Mouse (Mus musculus): Measurements from ENCODE around the gene Rock2. TPM values are rescaled to one million over a fixed set of nuclear protein-coding genes. Genes with fewer than 3 reads are reported as not detected.

Rock2 gene
- polyA plus RNA-seq, 1 experiment = 24.1 TPM

DNA sequence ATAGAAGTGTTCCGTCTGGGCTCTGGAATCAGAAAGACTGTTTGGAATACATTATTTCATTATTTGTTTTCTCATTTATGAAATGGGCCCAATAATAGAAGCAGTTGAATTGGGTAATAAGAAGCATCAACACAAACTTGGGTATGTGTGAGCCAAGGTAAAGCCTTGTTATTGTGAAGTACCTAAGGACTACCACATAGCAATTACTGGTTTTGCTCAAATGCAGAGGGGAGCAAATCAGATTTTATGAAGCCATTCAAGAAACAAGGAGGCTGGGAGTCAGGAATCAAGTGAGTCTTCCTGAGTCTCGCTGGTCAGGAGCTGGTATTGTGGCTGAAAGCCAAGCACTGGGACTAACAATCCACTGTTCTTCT, 38.4 kb upstream of the Rock2 start:
- 74% methylated on average over 2 of the region's 2 CpGs for WGBS
- Histone ChIP-seq H3K4me1 (ENCODE audit: control insufficient read depth, insufficient read depth, low read length) (no peaks in the 10 kb centered on the region), H3K27ac (ENCODE audit: control insufficient read depth, insufficient read depth, low read depth, low read length, poor library complexity) (no peak overlapping the region), H3K4me3 (replicated peaks; ENCODE audit: control insufficient read depth, low read depth, low read length) (no peak overlapping the region)
- no peak for TF ChIP-seq CTCF (IDR thresholded peaks at IDR 0.05; ENCODE audit: control insufficient read depth, insufficient read depth, low read length)
- no peak for TF ChIP-seq POLR2A (IDR thresholded peaks at IDR 0.05; ENCODE audit: borderline replicate concordance, control insufficient read depth, low read depth, low read length)

DNA sequence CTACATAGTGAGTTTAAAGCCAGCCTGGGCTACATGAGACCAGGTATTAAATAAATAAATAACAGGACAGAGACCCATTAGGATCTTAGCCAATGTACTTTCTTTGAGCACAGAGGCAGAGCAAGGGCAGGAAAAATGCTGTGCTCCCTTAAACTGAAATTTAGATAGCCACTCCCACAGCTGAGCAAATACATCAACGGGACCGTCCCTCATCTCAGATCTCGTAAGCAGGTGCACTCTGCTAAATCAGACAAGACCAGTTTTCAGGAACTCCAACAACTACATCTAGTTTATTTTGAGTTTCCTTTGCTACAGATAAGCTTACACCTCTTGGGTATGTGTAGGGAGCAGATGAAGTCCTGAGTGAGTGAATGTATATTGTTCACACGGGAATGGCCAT, 36.6 kb upstream of the Rock2 start:
- Histone ChIP-seq H3K27ac (ENCODE audit: control insufficient read depth, insufficient read depth, low read depth, low read length, poor library complexity) (no peak overlapping the region), H3K4me1 (ENCODE audit: control insufficient read depth, insufficient read depth, low read length) (no peaks in the 10 kb centered on the region), H3K4me3 (replicated peaks; ENCODE audit: control insufficient read depth, low read depth, low read length) (no peak overlapping the region)
- WGBS = 57% methylated on average over 4 of the region's 4 CpGs
- TF ChIP-seq CTCF (IDR thresholded peaks at IDR 0.05; ENCODE audit: control insufficient read depth, insufficient read depth, low read length) (no peak), POLR2A (IDR thresholded peaks at IDR 0.05; ENCODE audit: borderline replicate concordance, control insufficient read depth, low read depth, low read length) (no peak)

DNA sequence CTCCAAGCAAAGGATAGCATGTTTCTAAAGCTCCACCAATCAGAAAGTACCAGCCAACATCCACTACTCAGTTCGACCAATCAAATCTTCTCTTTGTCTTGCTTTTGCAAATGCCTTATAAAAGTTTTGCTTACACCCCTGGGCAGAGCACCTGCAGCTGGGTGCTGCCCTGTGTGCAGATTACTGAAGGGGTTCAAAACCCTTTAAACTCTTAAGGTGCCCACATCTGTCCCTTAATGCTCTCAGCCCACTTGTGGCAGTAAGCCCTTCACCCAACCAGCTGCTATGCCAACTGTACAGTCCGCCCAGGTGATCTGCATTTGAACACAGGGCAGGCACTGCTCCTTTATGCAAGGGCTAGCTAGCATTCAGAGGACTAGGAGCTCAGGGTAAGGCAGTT, 34.9 kb upstream of the Rock2 start:
- TF ChIP-seq CTCF (IDR thresholded peaks at IDR 0.05; ENCODE audit: control insufficient read depth, insufficient read depth, low read length) = no peak
- no peak for TF ChIP-seq POLR2A (IDR thresholded peaks at IDR 0.05; ENCODE audit: borderline replicate concordance, control insufficient read depth, low read depth, low read length)
- Histone ChIP-seq H3K27ac (ENCODE audit: control insufficient read depth, insufficient read depth, low read depth, low read length, poor library complexity) (no peak overlapping the region), H3K4me3 (replicated peaks; ENCODE audit: control insufficient read depth, low read depth, low read length) (no peak overlapping the region), H3K4me1 (ENCODE audit: control insufficient read depth, insufficient read depth, low read length) (no peaks in the 10 kb centered on the region)
- WGBS = 81% methylated on average over 2 of the region's 2 CpGs

DNA sequence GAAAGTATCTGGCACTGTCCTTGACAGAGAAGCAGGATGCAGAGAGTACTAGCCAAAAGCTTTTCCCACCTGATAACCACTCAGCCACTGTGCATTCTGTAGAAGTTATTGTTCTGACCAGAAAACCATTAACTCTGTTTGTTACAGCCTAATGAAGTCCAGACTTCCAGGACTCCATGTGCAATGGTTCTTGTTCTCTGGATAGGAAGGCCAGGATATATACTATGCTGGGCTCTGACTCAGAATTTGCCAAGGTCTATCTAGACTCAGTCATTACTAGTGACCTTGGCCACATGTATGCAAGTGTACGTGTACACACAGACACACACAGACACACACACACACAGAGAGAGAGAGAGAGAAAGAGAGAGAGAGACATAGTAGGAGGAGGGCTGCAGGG, 34.2 kb upstream of the Rock2 start:
- Histone ChIP-seq H3K4me3 (replicated peaks; ENCODE audit: control insufficient read depth, low read depth, low read length) (no peak overlapping the region), H3K27ac (ENCODE audit: control insufficient read depth, insufficient read depth, low read depth, low read length, poor library complexity) (no peak overlapping the region), H3K4me1 (ENCODE audit: control insufficient read depth, insufficient read depth, low read length) (no peaks in the 10 kb centered on the region)
- TF ChIP-seq CTCF (IDR thresholded peaks at IDR 0.05; ENCODE audit: control insufficient read depth, insufficient read depth, low read length) (no peak), POLR2A (IDR thresholded peaks at IDR 0.05; ENCODE audit: borderline replicate concordance, control insufficient read depth, low read depth, low read length) (no peak)
- 72% methylated on average over 1 of the region's 1 CpGs for WGBS

DNA sequence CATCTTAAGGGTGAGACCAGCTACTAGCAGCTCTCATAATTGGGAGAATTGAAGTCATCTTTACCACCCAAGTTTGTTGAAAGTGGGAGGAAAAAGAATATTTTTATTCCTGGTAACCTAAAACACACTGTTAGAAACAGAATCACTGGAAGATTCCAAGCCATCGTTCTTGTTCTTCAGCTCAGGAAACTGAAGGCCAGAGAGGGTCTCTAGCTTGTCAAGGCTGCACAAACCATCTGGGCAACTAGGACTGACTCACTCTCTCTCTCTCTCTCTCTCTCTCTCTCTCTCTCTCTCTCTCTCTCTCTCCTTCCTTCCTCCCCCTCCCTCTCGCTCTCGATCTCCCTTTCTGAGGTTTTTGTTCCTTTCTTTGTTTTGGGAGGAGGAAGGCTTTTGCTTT, 33.7 kb upstream of the Rock2 start:
- H3K27ac ChIP-seq (ENCODE audit: control insufficient read depth, insufficient read depth, low read depth, low read length, poor library complexity) = no peak overlapping the region
- no peaks in the 10 kb centered on the region for H3K4me1 ChIP-seq (ENCODE audit: control insufficient read depth, insufficient read depth, low read length)
- no peak for TF ChIP-seq POLR2A (IDR thresholded peaks at IDR 0.05; ENCODE audit: borderline replicate concordance, control insufficient read depth, low read depth, low read length)
- no peak for TF ChIP-seq CTCF (IDR thresholded peaks at IDR 0.05; ENCODE audit: control insufficient read depth, insufficient read depth, low read length)
- H3K4me3 ChIP-seq (replicated peaks; ENCODE audit: control insufficient read depth, low read depth, low read length) = no peak overlapping the region
- 20% methylated on average over 3 of the region's 3 CpGs for WGBS

DNA sequence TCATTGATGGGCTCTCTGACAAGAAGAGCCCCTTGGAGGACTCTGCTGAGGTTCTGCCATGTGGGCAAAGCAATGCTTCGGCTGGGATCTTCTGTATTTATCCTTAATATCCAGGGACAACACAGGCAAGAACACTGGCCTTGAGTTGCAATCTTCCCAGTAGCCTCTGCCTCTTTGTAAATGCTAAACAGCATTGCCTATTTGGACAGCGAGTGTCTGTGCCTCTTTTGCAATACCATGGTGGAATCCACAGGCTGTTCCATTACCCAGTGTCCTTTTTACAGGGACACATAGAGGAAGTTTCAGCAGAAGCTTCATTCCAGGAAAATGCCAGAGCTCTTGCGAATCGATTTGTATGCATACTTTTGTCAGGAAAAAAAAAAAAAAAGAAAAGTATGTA, 30.2 kb upstream of the Rock2 start:
- no peak overlapping the region for H3K27ac ChIP-seq (ENCODE audit: control insufficient read depth, insufficient read depth, low read depth, low read length, poor library complexity)
- TF ChIP-seq CTCF (IDR thresholded peaks at IDR 0.05; ENCODE audit: control insufficient read depth, insufficient read depth, low read length) = no peak
- TF ChIP-seq POLR2A (IDR thresholded peaks at IDR 0.05; ENCODE audit: borderline replicate concordance, control insufficient read depth, low read depth, low read length) = no peak
- peaks cover 2% of the 10 kb centered on the region; the same call in 1 of the 2 replicates for H3K4me1 ChIP-seq (ENCODE audit: control insufficient read depth, insufficient read depth, low read length)
- WGBS = 76% methylated on average over 4 of the region's 4 CpGs
- no peak overlapping the region for H3K4me3 ChIP-seq (replicated peaks; ENCODE audit: control insufficient read depth, low read depth, low read length)

DNA sequence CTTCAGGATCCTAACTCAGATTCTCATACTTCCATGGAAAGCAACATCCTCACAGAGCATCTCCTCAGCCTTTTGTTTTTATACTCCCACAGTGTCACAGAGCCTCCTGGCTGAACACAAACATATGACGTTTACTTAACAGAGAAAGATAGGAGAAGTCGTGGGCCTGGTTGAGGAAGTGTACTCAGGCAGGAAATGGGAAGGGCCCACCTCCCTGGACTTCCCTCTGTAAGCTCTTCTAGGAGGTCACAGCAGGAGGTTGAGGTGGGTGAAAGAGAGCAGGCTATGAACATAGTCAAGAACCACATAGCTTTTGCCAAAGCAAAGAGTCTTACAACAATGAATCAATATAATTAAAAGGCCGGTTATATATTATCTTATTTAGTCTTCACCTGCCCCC, 28.8 kb upstream of the Rock2 start:
- Histone ChIP-seq H3K4me3 (replicated peaks; ENCODE audit: control insufficient read depth, low read depth, low read length) (no peak overlapping the region), H3K27ac (ENCODE audit: control insufficient read depth, insufficient read depth, low read depth, low read length, poor library complexity) (no peak overlapping the region), H3K4me1 (ENCODE audit: control insufficient read depth, insufficient read depth, low read length) (peaks cover 4% of the 10 kb centered on the region; the same call in 1 of the 2 replicates)
- no peak for TF ChIP-seq POLR2A (IDR thresholded peaks at IDR 0.05; ENCODE audit: borderline replicate concordance, control insufficient read depth, low read depth, low read length)
- TF ChIP-seq CTCF (IDR thresholded peaks at IDR 0.05; ENCODE audit: control insufficient read depth, insufficient read depth, low read length) = no peak
- WGBS = 12% methylated on average over 3 of the region's 3 CpGs

DNA sequence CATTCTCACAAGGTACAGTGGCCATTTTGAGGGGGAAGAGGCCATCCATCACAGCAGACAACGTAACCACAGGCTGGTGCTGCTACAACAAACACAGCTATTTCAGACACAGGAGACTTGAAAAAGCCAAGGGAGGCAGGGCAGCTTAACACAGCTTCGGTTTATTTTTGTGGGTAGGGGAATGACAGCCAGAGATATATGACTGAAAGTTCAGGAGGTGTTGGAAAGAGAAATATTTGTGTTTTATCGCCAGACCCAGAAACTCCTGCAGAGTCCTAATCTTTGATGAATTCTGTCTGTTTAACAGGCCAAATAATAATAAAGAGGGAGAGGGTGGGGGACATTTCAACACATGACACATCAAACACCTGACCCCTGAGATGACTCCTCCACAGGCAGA, 28.2 kb upstream of the Rock2 start:
- TF ChIP-seq POLR2A (IDR thresholded peaks at IDR 0.05; ENCODE audit: borderline replicate concordance, control insufficient read depth, low read depth, low read length) (no peak), CTCF (IDR thresholded peaks at IDR 0.05; ENCODE audit: control insufficient read depth, insufficient read depth, low read length) (no peak)
- Histone ChIP-seq H3K4me3 (replicated peaks; ENCODE audit: control insufficient read depth, low read depth, low read length) (no peak overlapping the region), H3K27ac (ENCODE audit: control insufficient read depth, insufficient read depth, low read depth, low read length, poor library complexity) (no peak overlapping the region), H3K4me1 (ENCODE audit: control insufficient read depth, insufficient read depth, low read length) (peaks cover 4% of the 10 kb centered on the region; the same call in 1 of the 2 replicates)
- WGBS = 9% methylated on average over 3 of the region's 3 CpGs

DNA sequence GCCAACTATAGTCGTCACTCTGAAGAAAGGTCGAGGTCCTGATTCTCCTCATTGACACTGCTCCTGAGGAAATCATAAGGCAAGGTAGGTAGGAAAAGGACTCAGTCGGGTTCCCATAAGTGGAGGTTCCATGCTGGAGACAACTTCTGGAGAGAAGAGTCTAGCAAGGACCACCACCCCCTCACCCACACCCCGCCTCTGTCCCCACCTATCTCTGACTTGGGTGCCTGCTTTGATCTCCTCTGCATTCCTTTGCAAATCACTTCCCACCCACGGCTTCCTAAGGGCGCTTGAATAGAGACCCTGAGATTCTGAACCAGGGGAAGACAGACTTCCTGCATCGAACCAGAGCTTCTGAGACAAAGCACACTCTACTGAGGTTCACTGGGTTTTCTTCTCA, 27.4 kb upstream of the Rock2 start:
- no peak overlapping the region for H3K4me3 ChIP-seq (replicated peaks; ENCODE audit: control insufficient read depth, low read depth, low read length)
- H3K4me1 ChIP-seq (ENCODE audit: control insufficient read depth, insufficient read depth, low read length) = peaks cover 4% of the 10 kb centered on the region; the same call in 1 of the 2 replicates
- 75% methylated on average over 7 of the region's 7 CpGs for WGBS
- no peak overlapping the region for H3K27ac ChIP-seq (ENCODE audit: control insufficient read depth, insufficient read depth, low read depth, low read length, poor library complexity)
- TF ChIP-seq POLR2A (IDR thresholded peaks at IDR 0.05; ENCODE audit: borderline replicate concordance, control insufficient read depth, low read depth, low read length) = no peak

Measured in bone marrow, adult 2 months (tissue).